Comparison of ENCODE assay signal across 20 mouse cellular contexts in the genomic region with DNA sequence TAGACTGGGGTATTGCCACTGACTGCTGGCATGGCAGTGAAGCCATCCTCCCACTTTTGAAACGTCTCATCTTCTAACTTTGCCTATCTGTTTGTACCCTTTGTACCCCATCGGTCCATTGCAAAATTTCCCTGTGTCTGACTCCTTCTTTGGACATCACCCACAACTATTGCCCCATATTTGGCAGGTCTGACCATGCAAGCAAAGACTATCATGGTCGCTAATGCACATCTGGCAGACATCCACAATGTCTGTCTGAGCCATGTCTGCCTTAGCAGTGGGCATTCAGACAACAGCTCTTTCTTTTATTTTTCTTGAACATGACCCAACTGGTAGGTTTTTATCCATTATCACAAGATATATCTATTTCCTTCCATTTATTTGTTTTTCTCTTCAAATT. TPM values are rescaled to one million over a fixed set of nuclear protein-coding genes. Genes with fewer than 3 reads are reported as not detected.
DNase-seq lines count a peak whose midpoint lies in the region; ATAC-seq lines count a peak whose summit lies in the region.
"Had no signal": no experiment of that assay in that cellular context is flagged by ENCODE, and none has a peak within 500 bp of the region (broad histone marks: within the 10 kb centered on the region; RNA-seq: fewer than 3 reads in every experiment).

No protein-coding gene starts in this region.

- ATAC-seq in forebrain, embryonic 15.5 days (replicated peaks): no peak
- ATAC-seq in hindbrain, embryonic 12.5 days (ENCODE audit: low FRiP score): no peak
- ATAC-seq: forebrain, embryonic 13.5 days; hindbrain, postnatal 0 days; intestine, postnatal 0 days; lung, postnatal 0 days had no signal

- WGBS in forebrain, embryonic 15.5 days: 85% methylated on average over 3 of the region's 3 CpGs
- WGBS in hindbrain, embryonic 12.5 days: 84% methylated on average over 3 of the region's 3 CpGs

- intact Hi-C loops in heart, postnatal 14 days (cut with DNase I): no loop called here

- no peak overlapping the region for H3K4me2 ChIP-seq in forebrain, embryonic 15.5 days (replicated peaks)
- no peak overlapping the region for H3K4me2 ChIP-seq in hindbrain, embryonic 12.5 days (replicated peaks)
- H3K4me2 ChIP-seq: forebrain, embryonic 13.5 days; limb, embryonic 12.5 days; liver, embryonic 15.5 days had no signal

- no peaks in the 10 kb centered on the region for H3K27me3 ChIP-seq in forebrain, embryonic 15.5 days
- H3K27me3 ChIP-seq in hindbrain, embryonic 12.5 days: no peaks in the 10 kb centered on the region
- H3K27me3 ChIP-seq: forebrain, embryonic 13.5 days; limb, embryonic 12.5 days; liver, embryonic 15.5 days; megakaryocyte, embryonic 14.5 days had no signal

- H3K4me3 ChIP-seq in forebrain, embryonic 15.5 days: no peak overlapping the region
- H3K4me3 ChIP-seq in hindbrain, embryonic 12.5 days: no peak overlapping the region
- H3K4me3 ChIP-seq: forebrain, embryonic 13.5 days; limb, embryonic 12.5 days; liver, embryonic 15.5 days; megakaryocyte, embryonic 14.5 days had no signal

- no peak overlapping the region for H3K9ac ChIP-seq in forebrain, embryonic 15.5 days (replicated peaks)
- no peak overlapping the region for H3K9ac ChIP-seq in hindbrain, embryonic 12.5 days
- H3K9ac ChIP-seq: forebrain, embryonic 13.5 days; limb, embryonic 12.5 days; liver, embryonic 15.5 days had no signal

- H3K36me3 ChIP-seq in forebrain, embryonic 15.5 days: no peaks in the 10 kb centered on the region
- H3K36me3 ChIP-seq in hindbrain, embryonic 12.5 days: no peaks in the 10 kb centered on the region
- H3K36me3 ChIP-seq: G1E; limb, embryonic 12.5 days; liver, embryonic 15.5 days had no signal

- H3K9me3 ChIP-seq in forebrain, embryonic 15.5 days: no peaks in the 10 kb centered on the region
- no peaks in the 10 kb centered on the region for H3K9me3 ChIP-seq in hindbrain, embryonic 12.5 days (replicated peaks)
- H3K9me3 ChIP-seq: forebrain, embryonic 13.5 days; G1E; limb, embryonic 12.5 days; liver, embryonic 15.5 days; megakaryocyte, embryonic 14.5 days had no signal

- H3K27ac ChIP-seq in forebrain, embryonic 15.5 days (replicated peaks): no peak overlapping the region
- no peak overlapping the region for H3K27ac ChIP-seq in hindbrain, embryonic 12.5 days
- H3K27ac ChIP-seq: forebrain, embryonic 13.5 days; hindbrain, postnatal 0 days; kidney, postnatal 0 days; limb, embryonic 12.5 days; liver, embryonic 15.5 days had no signal

- no peaks in the 10 kb centered on the region for H3K4me1 ChIP-seq in forebrain, embryonic 15.5 days
- no peaks in the 10 kb centered on the region for H3K4me1 ChIP-seq in hindbrain, embryonic 12.5 days
- H3K4me1 ChIP-seq: forebrain, embryonic 13.5 days; limb, embryonic 12.5 days; liver, embryonic 15.5 days; megakaryocyte, embryonic 14.5 days had no signal

- DNase-seq in heart, adult 18-20 months: peak; percentile 3 to 15
- DNase-seq in heart, postnatal 14 days: no peak
- peak; percentile 82 for DNase-seq in 3T3-L1 (ENCODE audit: low read depth, low spot score)
- peak; percentile 37 for DNase-seq in Muller cell, postnatal 12 days (ENCODE audit: inconsistent ontology term)
- DNase-seq in gonadal fat pad, adult 2 months (ENCODE audit: low read depth): peak; percentile 41
- DNase-seq: cerebellum, adult 11-12 months; cerebellum, postnatal 36 days; heart, adult 11 months; midbrain, embryonic 14.5 days had no signal

RNA-seq across cellular contexts. Expression of a gene that starts 25.3 kb away (rescaled TPM):
- total RNA-seq in heart, adult 18-20 months (2021): under 1 TPM; 0.32 to 0.69 TPM
- under 1 TPM; 0.46 to 0.57 TPM for total RNA-seq in heart, postnatal 14 days (2021)
- 0.61 and 0.66 TPM in 2 replicates for polyA plus RNA-seq in gonadal fat pad, adult 2 months (2012; rRNA removed)
- 2.7 TPM in 2 replicates for polyA plus RNA-seq in forebrain, embryonic 15.5 days (2015; fragmentation: Nextera tagmentation; extraction: Ambion mirVana)
- polyA plus RNA-seq in hindbrain, embryonic 12.5 days (2016; fragmentation: Nextera tagmentation; extraction: Ambion mirVana): 1.0 and 1.1 TPM in 2 replicates
- polyA plus RNA-seq: G1E had no signal

Comparison
In these comparisons a context has a peak if more than half of its experiments do, and no peak if none do; other contexts are left out.
1. DNase-seq: peak in heart, adult 18-20 months (2 of 2), 3T3-L1 (single experiment), Muller cell, postnatal 12 days (single experiment) and gonadal fat pad, adult 2 months (single experiment); none in heart, postnatal 14 days (0 of 2).